ENCODE assay signal across 10 mouse cellular contexts in the genomic region with DNA sequence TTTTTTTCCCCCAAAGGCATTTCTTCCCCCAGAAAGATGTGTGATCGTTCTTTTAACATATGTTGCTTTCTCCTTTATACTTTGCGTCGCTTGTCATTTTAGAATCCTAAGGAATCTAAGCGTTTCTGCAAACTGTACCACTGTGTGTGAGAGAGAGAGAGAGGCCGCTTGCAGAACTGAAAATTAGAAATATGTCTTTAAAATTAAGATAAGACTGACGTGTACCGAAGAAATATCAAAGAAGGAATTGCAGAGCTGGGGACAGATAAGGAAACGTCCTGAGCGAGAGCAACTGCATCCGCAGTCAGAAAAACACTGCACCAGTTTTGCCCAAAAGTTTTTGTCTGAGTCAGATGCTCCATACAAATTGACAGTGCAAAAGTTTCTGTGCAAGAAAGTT. TPM values are rescaled to one million over a fixed set of nuclear protein-coding genes. Genes with fewer than 3 reads are reported as not detected.
DNase-seq lines count a peak whose midpoint lies in the region; ATAC-seq and TF ChIP-seq lines count a peak whose summit lies in the region.
"Had no signal": no experiment of that assay in that cellular context is flagged by ENCODE, and none has a peak within 500 bp of the region (broad histone marks: within the 10 kb centered on the region; RNA-seq: fewer than 3 reads in every experiment).

No protein-coding gene starts in this region.

- H3K4me3 ChIP-seq in heart, embryonic 14.5 days (ENCODE audit: control insufficient read depth in 1 of 2, insufficient read depth in 1 of 2, low read depth in 1 of 2, low read length in 2 of 2): no peak overlapping the region
- no peak overlapping the region for H3K4me3 ChIP-seq in heart, adult 2 months
- H3K4me3 ChIP-seq in stomach, embryonic 16.5 days (replicated peaks; ENCODE audit: low read length): no peak overlapping the region
- no peak overlapping the region for H3K4me3 ChIP-seq in stomach, postnatal 0 days (ENCODE audit: low read depth, low read length)
- H3K4me3 ChIP-seq in limb, embryonic 13.5 days: peak overlapping the region; percentile 98; the same call in 1 of the 2 replicates
- H3K4me3 ChIP-seq in cerebellum, adult 2 months (replicated peaks; ENCODE audit: insufficient read depth, low read depth, low read length): no peak overlapping the region

- no peak for TF ChIP-seq CTCF in heart, adult 2 months (IDR thresholded peaks at IDR 0.05)
- TF ChIP-seq CTCF in stomach, postnatal 0 days (IDR thresholded peaks at IDR 0.05; ENCODE audit: low read depth): no peak
- no peak for TF ChIP-seq CTCF in cerebellum, adult 2 months (IDR thresholded peaks at IDR 0.05; ENCODE audit: borderline replicate concordance, insufficient read depth, low read depth, low read length)

- peak overlapping the region; percentile 93 for H3K4me2 ChIP-seq in heart, embryonic 14.5 days (ENCODE audit: low read length)
- peak overlapping the region; percentile 72; the same call in 1 of the 2 replicates for H3K4me2 ChIP-seq in stomach, embryonic 16.5 days (ENCODE audit: low read depth, low read length)
- no peak overlapping the region for H3K4me2 ChIP-seq in stomach, postnatal 0 days (replicated peaks; ENCODE audit: low read depth)
- peak overlapping the region; percentile 80; the same call in 1 of the 2 replicates for H3K4me2 ChIP-seq in limb, embryonic 13.5 days (replicated peaks)

- H3K27me3 ChIP-seq in heart, embryonic 14.5 days (ENCODE audit: control insufficient read depth, insufficient read depth, low read length): no peaks in the 10 kb centered on the region
- no peaks in the 10 kb centered on the region for H3K27me3 ChIP-seq in heart, adult 2 months (ENCODE audit: control insufficient read depth, insufficient read depth, low read length)
- H3K27me3 ChIP-seq in stomach, embryonic 16.5 days (ENCODE audit: control insufficient read depth, insufficient read depth, low read length): no peaks in the 10 kb centered on the region
- H3K27me3 ChIP-seq in stomach, postnatal 0 days (ENCODE audit: control insufficient read depth, insufficient read depth, low read length): no peaks in the 10 kb centered on the region
- H3K27me3 ChIP-seq in limb, embryonic 13.5 days: no peaks in the 10 kb centered on the region
- H3K27me3 ChIP-seq in cerebellum, adult 2 months (ENCODE audit: control insufficient read depth, insufficient read depth, low read length): no peaks in the 10 kb centered on the region
- H3K27me3 ChIP-seq: limb, embryonic 15.5 days had no signal

- H3K79me2 ChIP-seq in heart, adult 2 months (replicated peaks; ENCODE audit: control insufficient read depth, insufficient read depth, low read length): 0 out of 2 replicates have a peak, but pooled peaks cover 1% of the 10 kb centered on the region

- no peak for TF ChIP-seq POLR2A in heart, adult 2 months (IDR thresholded peaks at IDR 0.05; ENCODE audit: insufficient read depth, low read depth, low read length)
- no peak for TF ChIP-seq POLR2A in cerebellum, adult 2 months (IDR thresholded peaks at IDR 0.05; ENCODE audit: borderline replicate concordance, insufficient read depth, low read length)

- ATAC-seq in heart, embryonic 14.5 days (ENCODE audit: insufficient number of reproducible peaks, insufficient read depth, low FRiP score, low read depth): no peak
- ATAC-seq in stomach, embryonic 16.5 days (ENCODE audit: insufficient read depth, low FRiP score): no peak
- ATAC-seq in stomach, postnatal 0 days (ENCODE audit: low FRiP score, low TSS enrichment): no peak
- no peak for ATAC-seq in limb, embryonic 13.5 days (ENCODE audit: low FRiP score, low read depth)

- DNase-seq in heart, adult 2 months: no peak
- no peak for DNase-seq in stomach, postnatal 0 days (ENCODE audit: low spot score)
- no peak for DNase-seq in embryo, embryonic 10 days (ENCODE audit: low spot score)
- no peak for DNase-seq in cerebellum, adult 2 months
- no peak for DNase-seq in left cerebral cortex, postnatal 36 days (ENCODE audit: low spot score in 2 of 2)
- DNase-seq: thymus, postnatal 36 days had no signal

- intact Hi-C loops in heart, adult 2 months (cut with DNase I): loop anchor here (5.0 kb wide), 2 partner anchors 144 to 166 kb away; partner anchors contain the start of genes Atl2, Srsf7 and Ttc39d
- intact Hi-C loops in left cerebral cortex, postnatal 36 days (cut with DNase I): loop anchor here (2.0 kb wide), 1 partner anchor 105 kb away; no protein-coding TSS in a partner anchor

- H3K9me3 ChIP-seq in heart, embryonic 14.5 days (ENCODE audit: control insufficient read depth, low read length): no peaks in the 10 kb centered on the region
- H3K9me3 ChIP-seq in stomach, embryonic 16.5 days (replicated peaks; ENCODE audit: control insufficient read depth, low read length): no peaks in the 10 kb centered on the region
- no peaks in the 10 kb centered on the region for H3K9me3 ChIP-seq in stomach, postnatal 0 days (ENCODE audit: control insufficient read depth, low read length)
- H3K9me3 ChIP-seq in limb, embryonic 13.5 days: no peaks in the 10 kb centered on the region
- H3K9me3 ChIP-seq: limb, embryonic 15.5 days had no signal

- peaks cover 2 to 21% of the 10 kb centered on the region in 2 experiments; a peak in 3 of 4 replicates for H3K4me1 ChIP-seq in heart, embryonic 14.5 days (ENCODE audit: control insufficient read depth in 2 of 2, insufficient read depth in 2 of 2, low read length in 2 of 2)
- H3K4me1 ChIP-seq in heart, adult 2 months (ENCODE audit: control insufficient read depth, insufficient read depth, low read length): peaks cover 3% of the 10 kb centered on the region
- H3K4me1 ChIP-seq in stomach, embryonic 16.5 days (ENCODE audit: control insufficient read depth, insufficient read depth, low read length): peaks cover 11% of the 10 kb centered on the region
- no peaks in the 10 kb centered on the region for H3K4me1 ChIP-seq in stomach, postnatal 0 days (replicated peaks; ENCODE audit: control insufficient read depth, insufficient read depth)
- peaks cover 23% of the 10 kb centered on the region for H3K4me1 ChIP-seq in limb, embryonic 13.5 days
- H3K4me1 ChIP-seq in cerebellum, adult 2 months (ENCODE audit: control insufficient read depth, insufficient read depth, low read length): peaks cover 3% of the 10 kb centered on the region; the same call in 1 of the 2 replicates

- TF ChIP-seq EP300 in heart, adult 2 months (IDR thresholded peaks at IDR 0.05; ENCODE audit: insufficient read depth, low read depth, low read length): no peak
- no peak for TF ChIP-seq EP300 in stomach, postnatal 0 days (optimal IDR thresholded peaks at IDR 0.05)

- 61% methylated on average over 10 of the region's 10 CpGs for WGBS in heart, embryonic 14.5 days
- WGBS in heart, adult 2 months: 71% methylated on average over 10 of the region's 10 CpGs
- WGBS in stomach, embryonic 16.5 days: 72% methylated on average over 10 of the region's 10 CpGs
- WGBS in stomach, postnatal 0 days: 80% methylated on average over 10 of the region's 10 CpGs
- WGBS in limb, embryonic 13.5 days: 85% methylated on average over 10 of the region's 10 CpGs
- WGBS in cerebellum, adult 2 months: 96% methylated on average over 10 of the region's 10 CpGs

- H3K27ac ChIP-seq in heart, embryonic 14.5 days (replicated peaks in 1 of 2; ENCODE audit: control insufficient read depth in 1 of 2, insufficient read depth in 1 of 2, low read depth in 2 of 2, low read length in 2 of 2): no peak overlapping the region
- H3K27ac ChIP-seq in heart, adult 2 months: no peak overlapping the region
- H3K27ac ChIP-seq in stomach, embryonic 16.5 days (ENCODE audit: low read length): no peak overlapping the region
- no peak overlapping the region for H3K27ac ChIP-seq in stomach, postnatal 0 days (replicated peaks)
- H3K27ac ChIP-seq in limb, embryonic 13.5 days: no peak overlapping the region
- H3K27ac ChIP-seq in cerebellum, adult 2 months (ENCODE audit: insufficient read depth, low read length): no peak overlapping the region

- H3K9ac ChIP-seq in heart, embryonic 14.5 days (ENCODE audit: low read length): peak overlapping the region; percentile 98
- H3K9ac ChIP-seq in heart, adult 2 months (ENCODE audit: low read depth, low read length): no peak overlapping the region
- H3K9ac ChIP-seq in stomach, embryonic 16.5 days (ENCODE audit: low read length): no peak overlapping the region
- H3K9ac ChIP-seq in stomach, postnatal 0 days (ENCODE audit: low read length): no peak overlapping the region
- H3K9ac ChIP-seq in limb, embryonic 13.5 days: peak overlapping the region; percentile 99; the same call in 1 of the 2 replicates

- H3K36me3 ChIP-seq in heart, embryonic 14.5 days (ENCODE audit: control insufficient read depth, insufficient read depth, low read length): no peaks in the 10 kb centered on the region
- H3K36me3 ChIP-seq in heart, adult 2 months (ENCODE audit: control insufficient read depth, insufficient read depth, low read length): peaks cover 6% of the 10 kb centered on the region
- H3K36me3 ChIP-seq in stomach, embryonic 16.5 days (ENCODE audit: control insufficient read depth, insufficient read depth, low read length): no peaks in the 10 kb centered on the region
- no peaks in the 10 kb centered on the region for H3K36me3 ChIP-seq in stomach, postnatal 0 days (ENCODE audit: control insufficient read depth, insufficient read depth, low read length)
- no peaks in the 10 kb centered on the region for H3K36me3 ChIP-seq in limb, embryonic 13.5 days
- H3K36me3 ChIP-seq: limb, embryonic 15.5 days had no signal

RNA-seq across cellular contexts. Expression of gene Hnrnpll, which starts 1.3 kb away (rescaled TPM):
- 47.7 and 52.3 TPM in 2 replicates for polyA plus RNA-seq in heart, embryonic 14.5 days (2014; fragmentation: Nextera tagmentation; extraction: Ambion mirVana)
- 10 to 100 TPM; 19.9 to 23.7 TPM for total RNA-seq in heart, adult 2 months (2021)
- 7.5 and 14.2 TPM in 2 replicates for polyA plus RNA-seq in heart, adult 2 months (2012; rRNA removed)
- 30.1 and 39.4 TPM in 2 replicates for polyA plus RNA-seq in stomach, embryonic 16.5 days (2015; fragmentation: Nextera tagmentation; extraction: Ambion mirVana)
- polyA plus RNA-seq in stomach, postnatal 0 days (2015; fragmentation: Nextera tagmentation; extraction: Ambion mirVana): 18.3 and 20.9 TPM in 2 replicates
- 63.7 and 64.1 TPM in 2 replicates for polyA plus RNA-seq in limb, embryonic 13.5 days (2015; fragmentation: Nextera tagmentation; extraction: Ambion mirVana)
- 49.2 and 52.7 TPM in 2 replicates for polyA plus RNA-seq in cerebellum, adult 2 months (2012; rRNA removed)
- total RNA-seq in left cerebral cortex, postnatal 36 days (2021): 10 to 100 TPM; 51.4 to 58.4 TPM

Comparison
In these comparisons a context has a peak if more than half of its experiments do, and no peak if none do; other contexts are left out.
1. H3K9ac ChIP-seq: peak in heart, embryonic 14.5 days (single experiment) and limb, embryonic 13.5 days (single experiment); none in heart, adult 2 months (single experiment), stomach, embryonic 16.5 days (single experiment) and stomach, postnatal 0 days (single experiment).